37 mouse cellular contexts compared by ENCODE assay signal in the genomic region with DNA sequence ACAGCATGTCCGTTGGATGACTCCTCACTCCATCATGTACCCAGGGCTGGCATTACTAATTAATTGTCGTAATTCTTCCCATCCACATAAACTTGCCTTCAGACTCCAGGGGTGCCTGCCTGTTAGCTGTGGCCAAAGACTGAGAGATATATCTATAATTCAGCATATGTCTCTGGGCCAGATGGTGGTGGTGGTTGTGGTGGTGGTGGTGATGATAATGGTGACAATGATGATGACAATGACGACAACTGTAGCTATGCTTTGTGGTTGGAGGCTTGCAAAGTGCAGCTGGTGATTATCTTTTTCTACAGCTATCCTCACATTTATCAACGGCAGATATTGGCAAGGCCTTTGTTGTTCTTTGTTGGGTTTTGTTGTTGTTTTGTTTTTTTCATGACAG. TPM values are rescaled to one million over a fixed set of nuclear protein-coding genes. Genes with fewer than 3 reads are reported as not detected.
"Had no signal": no experiment of that assay in that cellular context is flagged by ENCODE, and none has a peak within 500 bp of the region (broad histone marks: within the 10 kb centered on the region; RNA-seq: fewer than 3 reads in every experiment).

No protein-coding gene starts in this region.

- ATAC-seq: liver, embryonic 12.5 days; liver, postnatal 0 days; lung, postnatal 0 days; midbrain, embryonic 13.5 days; midbrain, embryonic 16.5 days had no signal

- DNase-seq: left cerebral cortex, postnatal 4 days; liver; liver, embryonic 13.5 days; liver, postnatal 0 days; lung, adult 18-20 months; lung, adult 2 months; lung, embryonic 14.5 days; lung, postnatal 10 days; lung, postnatal 14 days; lung, postnatal 36 days; lung, postnatal 4 days; midbrain, embryonic 14.5 days had no signal

- H3K9me3 ChIP-seq: limb, embryonic 10.5 days; limb, embryonic 12.5 days; limb, embryonic 13.5 days; limb, embryonic 15.5 days; liver, embryonic 12.5 days; liver, embryonic 13.5 days; liver, embryonic 15.5 days; lung, embryonic 15.5 days; megakaryocyte, embryonic 14.5 days; midbrain, embryonic 10.5 days; midbrain, embryonic 12.5 days; midbrain, embryonic 13.5 days had no signal

- H3K9ac ChIP-seq: limb, embryonic 12.5 days; limb, embryonic 13.5 days; limb, embryonic 15.5 days; liver, embryonic 12.5 days; liver, embryonic 13.5 days; liver, embryonic 14.5 days; liver, embryonic 15.5 days; liver, postnatal 0 days; lung, embryonic 14.5 days; lung, embryonic 15.5 days; midbrain, embryonic 12.5 days; midbrain, embryonic 13.5 days had no signal

- H3K36me3 ChIP-seq: limb, embryonic 10.5 days; limb, embryonic 12.5 days; limb, embryonic 13.5 days; limb, embryonic 15.5 days; liver, embryonic 12.5 days; liver, embryonic 13.5 days; liver, embryonic 15.5 days; lung, embryonic 15.5 days; midbrain, embryonic 10.5 days; midbrain, embryonic 12.5 days; midbrain, embryonic 13.5 days had no signal

- H3K27ac ChIP-seq: left cerebral cortex, adult 2 months; limb, embryonic 10.5 days; limb, embryonic 12.5 days; limb, embryonic 13.5 days; limb, embryonic 15.5 days; liver, embryonic 12.5 days; liver, embryonic 13.5 days; liver, embryonic 14.5 days; liver, embryonic 15.5 days; lung, embryonic 15.5 days; macrophage; midbrain, embryonic 10.5 days; midbrain, embryonic 12.5 days; midbrain, embryonic 13.5 days had no signal

- H3K4me1 ChIP-seq: liver, embryonic 12.5 days; liver, embryonic 13.5 days; liver, embryonic 15.5 days; lung, embryonic 15.5 days had no signal

- H3K27me3 ChIP-seq: midbrain, embryonic 13.5 days had no signal

- H3K4me2 ChIP-seq: limb, embryonic 12.5 days; limb, embryonic 13.5 days; limb, embryonic 15.5 days; liver, embryonic 11.5 days; liver, embryonic 12.5 days; liver, embryonic 13.5 days; liver, embryonic 15.5 days; lung, embryonic 14.5 days; lung, embryonic 15.5 days; midbrain, embryonic 12.5 days; midbrain, embryonic 13.5 days had no signal

- H3K4me3 ChIP-seq: left cerebral cortex, adult 2 months; limb, embryonic 10.5 days; limb, embryonic 12.5 days; limb, embryonic 13.5 days; limb, embryonic 15.5 days; liver, embryonic 12.5 days; liver, embryonic 13.5 days; liver, embryonic 15.5 days; lung, embryonic 15.5 days; megakaryocyte, embryonic 14.5 days; midbrain, embryonic 10.5 days; midbrain, embryonic 12.5 days; midbrain, embryonic 13.5 days; myocyte had no signal

RNA-seq across cellular contexts. Expression of gene Slc32a1, which starts 17.2 kb away (rescaled TPM):
- total RNA-seq: liver, adult 2 months; megakaryocyte, adult 5-6 weeks; megakaryocyte-erythroid progenitor cell, adult 5-6 weeks; monocyte, adult 5-6 weeks had no signal
- polyA plus RNA-seq: limb, embryonic 10.5 days; limb, embryonic 11.5 days; limb, embryonic 12.5 days; limb, embryonic 13.5 days; limb, embryonic 15.5 days; liver, adult 2 months; liver, embryonic 12.5 days; liver, embryonic 13.5 days; liver, embryonic 15.5 days; liver, embryonic 16.5 days; liver, postnatal 0 days; lung, adult 2 months; lung, embryonic 14.5 days; lung, embryonic 15.5 days; lung, embryonic 16.5 days; lung, postnatal 0 days; myocyte had no signal
